Mouse (Mus musculus) testis, adult 2 months (tissue): ENCODE measurements around the gene Stxbp5l. TPM values are rescaled to one million over a fixed set of nuclear protein-coding genes. Genes with fewer than 3 reads are reported as not detected.
"Not testable (repeated sequence)": the region's sequence is repeated elsewhere in the genome, so short reads cannot be mapped to it uniquely, and the experiment has no call there.

Source experiments
- H3K27ac ChIP-seq: fragments of 200-500 bp; 2 replicates; pipeline ENCODE4 v1.5.1; 2012; ENCODE audit warnings: low read depth, low read length; ENCODE audit not compliant: control insufficient read depth, insufficient read depth
- H3K27me3 ChIP-seq: fragments of 200-500 bp; 2 replicates; pipeline ENCODE4 v1.6.1; 2012; ENCODE audit warnings: mild to moderate bottlenecking, low read length, moderate library complexity; ENCODE audit not compliant: control insufficient read depth, insufficient read depth
- H3K36me3 ChIP-seq: fragments of 200-500 bp; 2 replicates; pipeline ENCODE4 v1.6.1; 2012; ENCODE audit warnings: mild to moderate bottlenecking, low read length; ENCODE audit not compliant: control insufficient read depth, insufficient read depth
- H3K4me1 ChIP-seq: fragments of 200-500 bp; 2 replicates; pipeline ENCODE4 v1.6.1; 2012; ENCODE audit warnings: low read length; ENCODE audit not compliant: control insufficient read depth, insufficient read depth
- H3K4me3 ChIP-seq: fragments of 200-500 bp; 2 replicates; pipeline ENCODE4 v1.5.1; 2012; ENCODE audit warnings: low read depth, mild to moderate bottlenecking, low read length, moderate library complexity, mixed read lengths; ENCODE audit not compliant: control insufficient read depth
- CTCF ChIP-seq: fragments of 200-500 bp; IDR thresholded peaks from 2 replicates; pipeline ENCODE4 v1.5.1; 2012; ENCODE audit warnings: low read depth, mild to moderate bottlenecking, inconsistent platforms, low read length, moderate library complexity; ENCODE audit not compliant: control insufficient read depth, insufficient read depth, insufficient replicate concordance
- POLR2A ChIP-seq: fragments of 200-500 bp; IDR thresholded peaks from 2 replicates; pipeline ENCODE4 v1.6.1; 2012; ENCODE audit warnings: low read depth, mild to moderate bottlenecking, inconsistent platforms, low read length, moderate library complexity; ENCODE audit not compliant: control insufficient read depth
- polyA plus RNA-seq: library from polyadenylated mRNA; depleted of rRNA; stranded (reverse); fragments of >200 nt; gene quantifications from 2 replicates; pipeline ENCODE4 v1.2.3, GENCODE M21; 2012

Gene Stxbp5l
- polyA plus RNA-seq, 1 experiment, result 1.2 TPM

DNA sequence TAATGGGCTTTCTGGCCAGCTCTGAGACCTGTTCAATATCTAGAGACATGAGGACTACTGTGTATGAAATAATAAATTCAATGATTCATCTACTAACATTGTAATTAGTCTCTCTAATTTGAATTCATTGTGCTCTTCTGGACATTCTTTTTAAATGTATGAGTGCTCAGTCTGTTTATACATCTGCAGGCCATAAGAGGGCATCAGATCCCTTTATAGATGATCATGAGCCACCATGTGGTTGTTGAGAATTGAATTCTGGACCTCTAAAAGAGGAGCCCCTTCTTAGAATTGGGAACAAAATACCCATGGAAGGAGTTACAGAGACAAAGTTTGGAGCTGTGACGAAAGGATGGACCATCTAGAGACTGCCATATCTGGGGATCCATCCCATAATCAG, 92.2 kb downstream of the Stxbp5l start:
- no peaks in the 10 kb centered on the region for H3K27me3 ChIP-seq
- H3K27ac ChIP-seq, result no peak overlapping the region
- no peak for TF ChIP-seq CTCF
- TF ChIP-seq POLR2A, result no peak
- H3K4me1 ChIP-seq, result no peaks in the 10 kb centered on the region
- H3K36me3 ChIP-seq, result no peaks in the 10 kb centered on the region
- H3K4me3 ChIP-seq, result no peak overlapping the region

DNA sequence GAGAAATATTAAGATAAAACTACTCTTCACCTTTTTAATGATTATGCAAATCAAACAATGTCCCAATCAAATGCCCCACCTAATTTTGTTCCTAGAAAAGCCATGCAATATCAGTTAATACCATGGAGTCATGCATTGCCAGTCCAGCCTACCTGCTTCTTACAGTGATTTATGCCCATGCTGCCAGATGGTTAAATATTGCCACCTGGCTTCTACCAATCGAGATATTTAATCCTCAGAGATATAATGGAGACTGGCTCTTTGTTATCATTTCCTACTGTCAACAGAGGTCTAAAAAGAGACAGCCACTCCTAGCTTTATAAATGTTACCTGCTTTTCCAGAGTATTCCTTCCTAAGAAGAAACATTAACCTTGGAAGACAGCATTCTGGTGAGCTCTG, 104.6 kb downstream of the Stxbp5l start:
- Histone ChIP-seq H3K36me3 (no peaks in the 10 kb centered on the region), H3K4me1 (no peaks in the 10 kb centered on the region), H3K27me3 (no peaks in the 10 kb centered on the region), H3K4me3 (no peak overlapping the region), H3K27ac (no peak overlapping the region)
- no peak for TF ChIP-seq POLR2A
- TF ChIP-seq CTCF, result no peak

DNA sequence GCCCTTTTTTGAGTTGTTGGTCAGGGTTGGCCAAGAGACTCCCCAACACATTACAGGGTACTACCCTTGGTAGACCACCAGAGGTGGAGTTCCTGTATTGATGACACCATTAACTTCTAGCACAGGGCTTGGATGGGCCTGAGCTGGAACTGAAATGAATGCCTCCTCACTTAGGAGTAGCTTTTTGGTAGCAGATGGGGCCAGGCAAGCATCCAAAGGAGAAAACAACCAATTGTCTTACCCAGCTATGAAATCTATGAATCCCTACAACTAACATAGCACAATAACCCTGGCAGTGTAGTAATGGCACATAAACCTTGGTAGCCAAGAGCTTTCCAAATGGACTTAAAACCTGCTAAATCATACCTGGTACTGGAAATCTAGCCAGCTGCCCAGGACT, 111.1 kb downstream of the Stxbp5l start:
- Histone ChIP-seq H3K4me3 (no peak overlapping the region), H3K27ac (no peak overlapping the region), H3K4me1 (no peaks in the 10 kb centered on the region), H3K27me3 (no peaks in the 10 kb centered on the region), H3K36me3 (no peaks in the 10 kb centered on the region)
- TF ChIP-seq POLR2A (no peak), CTCF (no peak)

DNA sequence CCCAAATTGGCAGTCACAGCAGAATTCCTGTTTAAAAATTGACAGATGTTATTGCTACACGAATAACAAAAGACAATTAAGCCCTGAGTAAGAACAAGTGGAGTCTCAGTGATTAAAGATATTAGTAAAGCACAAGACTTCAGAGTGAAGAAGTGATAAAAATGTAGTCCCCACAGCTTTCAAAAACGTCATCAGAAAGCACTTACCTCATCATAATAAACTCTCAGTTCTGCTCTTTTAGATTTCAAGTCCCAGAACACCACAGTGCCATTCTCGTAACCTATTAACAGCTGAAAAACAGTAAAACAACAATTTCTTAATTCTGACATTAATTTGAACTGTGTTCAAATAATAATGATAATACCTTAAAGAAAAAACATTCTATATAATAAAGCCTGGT, 123.1 kb downstream of the Stxbp5l start:
- no peaks in the 10 kb centered on the region for H3K27me3 ChIP-seq
- no peak overlapping the region for H3K4me3 ChIP-seq
- TF ChIP-seq CTCF (no peak), POLR2A (no peak)
- no peaks in the 10 kb centered on the region for H3K36me3 ChIP-seq
- H3K27ac ChIP-seq, result no peak overlapping the region
- H3K4me1 ChIP-seq, result no peaks in the 10 kb centered on the region

DNA sequence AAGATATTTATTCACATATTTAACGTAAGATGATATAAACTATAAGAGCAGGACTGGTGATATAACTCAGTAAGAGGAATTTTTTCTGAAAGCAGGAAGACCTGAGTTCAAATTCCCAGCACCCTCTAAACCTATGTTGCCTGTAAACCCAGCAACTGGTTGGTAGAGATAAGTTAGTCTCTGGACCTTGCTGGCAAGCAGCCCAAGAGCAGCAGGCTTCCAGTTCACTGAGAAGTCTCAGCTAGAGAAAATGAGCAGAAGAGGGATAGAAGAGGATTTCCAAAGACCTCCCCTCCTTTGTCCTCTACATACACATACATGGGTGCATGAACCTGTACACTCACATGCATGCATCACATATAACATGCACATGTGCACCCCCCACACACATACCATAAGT, 165.6 kb downstream of the Stxbp5l start:
- no peaks in the 10 kb centered on the region for H3K36me3 ChIP-seq
- no peak overlapping the region for H3K4me3 ChIP-seq
- TF ChIP-seq CTCF (no peak), POLR2A (no peak)
- H3K4me1 ChIP-seq, result no peaks in the 10 kb centered on the region
- H3K27me3 ChIP-seq, result no peaks in the 10 kb centered on the region
- no peak overlapping the region for H3K27ac ChIP-seq

DNA sequence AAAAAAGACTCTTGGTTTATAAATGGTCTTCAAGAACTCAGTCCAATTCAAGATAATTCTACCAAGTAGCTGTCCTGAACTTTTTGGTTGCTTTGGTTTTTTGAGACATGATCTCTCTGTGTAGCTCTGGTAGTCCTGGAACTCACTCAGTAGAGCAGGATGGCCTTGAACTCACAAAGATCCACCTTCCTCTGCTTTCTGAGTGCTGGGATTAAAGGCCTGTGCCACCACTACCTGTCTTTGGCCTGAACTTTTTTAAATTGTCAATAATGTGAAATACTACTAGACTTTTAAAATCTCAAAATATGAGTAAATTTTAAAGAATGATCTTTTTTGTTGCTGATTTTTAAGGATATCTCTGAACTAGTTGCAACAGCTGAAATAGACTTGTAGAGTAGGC, 176.0 kb downstream of the Stxbp5l start:
- no peak overlapping the region for H3K27ac ChIP-seq
- no peaks in the 10 kb centered on the region for H3K36me3 ChIP-seq
- H3K27me3 ChIP-seq, result no peaks in the 10 kb centered on the region
- H3K4me1 ChIP-seq, result no peaks in the 10 kb centered on the region
- no peak for TF ChIP-seq CTCF
- no peak for TF ChIP-seq POLR2A
- no peak overlapping the region for H3K4me3 ChIP-seq

DNA sequence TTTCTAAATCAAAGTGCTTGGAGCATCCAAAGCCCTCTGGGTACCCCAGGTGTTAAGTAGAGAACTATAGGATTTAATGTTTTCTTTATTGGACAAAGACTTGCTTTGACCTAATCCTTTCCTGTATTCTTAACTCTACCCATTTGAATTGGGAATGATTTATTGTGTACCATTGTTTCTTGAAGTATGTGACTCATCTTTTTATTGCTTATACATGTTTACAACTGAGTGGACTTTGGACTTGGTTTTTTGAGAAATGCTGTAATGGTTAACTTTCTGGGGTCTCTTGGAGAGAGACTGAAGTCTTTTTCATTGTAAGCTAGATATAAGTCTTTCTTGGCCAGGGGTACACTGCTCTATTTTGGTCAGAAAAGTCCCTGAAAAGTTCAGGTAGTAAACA, 190.6 kb downstream of the Stxbp5l start:
- H3K4me3 ChIP-seq, result no peak overlapping the region
- H3K36me3 ChIP-seq, result no peaks in the 10 kb centered on the region
- TF ChIP-seq POLR2A, result no peak
- no peak for TF ChIP-seq CTCF
- no peaks in the 10 kb centered on the region for H3K4me1 ChIP-seq
- no peak overlapping the region for H3K27ac ChIP-seq
- no peaks in the 10 kb centered on the region for H3K27me3 ChIP-seq

DNA sequence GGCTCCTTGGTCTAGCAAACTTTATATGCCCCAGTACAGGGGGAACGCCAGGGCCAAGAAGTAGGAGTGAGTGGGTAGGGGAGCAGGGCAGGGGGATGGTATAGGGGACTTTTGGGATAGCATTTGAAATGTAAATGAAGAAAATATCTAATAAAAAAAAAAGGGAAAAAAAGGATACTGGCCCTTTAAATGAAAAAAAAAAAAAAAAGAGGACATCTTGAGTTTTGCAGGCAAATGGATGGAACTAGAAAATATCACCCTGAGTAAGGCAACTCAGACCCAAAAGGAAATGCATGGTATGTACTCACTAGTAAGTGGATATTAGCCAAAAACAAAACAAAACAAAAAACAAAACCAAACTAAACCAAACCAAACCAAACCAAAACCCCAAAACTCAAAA, 259.6 kb downstream of the Stxbp5l start:
- H3K4me3 ChIP-seq, H3K36me3 ChIP-seq, H3K27me3 ChIP-seq, H3K27ac ChIP-seq, H3K4me1 ChIP-seq: not testable (repeated sequence)
